Mouse (Mus musculus): Measurements from ENCODE around the gene Nlrp4e.
"Not testable (repeated sequence)": the region's sequence is repeated elsewhere in the genome, so short reads cannot be mapped to it uniquely, and the experiment has no call there.

Nlrp4e gene

DNA sequence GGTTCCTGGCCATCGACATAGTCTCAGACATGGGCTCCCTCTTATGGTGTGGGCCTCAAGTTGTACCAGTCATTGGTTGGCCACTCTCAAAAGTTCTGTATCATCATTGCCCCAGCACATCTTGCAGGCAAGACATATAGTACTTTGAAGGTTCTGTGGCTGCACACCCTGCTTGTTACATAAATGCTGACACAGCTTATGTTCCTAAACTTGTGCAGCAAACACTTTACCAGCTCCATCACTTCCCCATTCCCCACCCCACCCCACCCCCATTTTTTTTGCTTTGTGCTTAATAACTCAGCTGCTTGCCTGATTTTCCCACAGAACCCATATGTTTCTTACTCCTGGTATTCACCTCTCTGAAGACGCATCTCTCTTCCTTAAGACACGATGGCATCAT, at the start of gene Nlrp4e:
Nlrp4e (plus strand) TSS at position 301 of the 400 bp plus-strand sequence.
- DNase-seq (ENCODE audit: low read depth, low spot score): not testable (repeated sequence)

DNA sequence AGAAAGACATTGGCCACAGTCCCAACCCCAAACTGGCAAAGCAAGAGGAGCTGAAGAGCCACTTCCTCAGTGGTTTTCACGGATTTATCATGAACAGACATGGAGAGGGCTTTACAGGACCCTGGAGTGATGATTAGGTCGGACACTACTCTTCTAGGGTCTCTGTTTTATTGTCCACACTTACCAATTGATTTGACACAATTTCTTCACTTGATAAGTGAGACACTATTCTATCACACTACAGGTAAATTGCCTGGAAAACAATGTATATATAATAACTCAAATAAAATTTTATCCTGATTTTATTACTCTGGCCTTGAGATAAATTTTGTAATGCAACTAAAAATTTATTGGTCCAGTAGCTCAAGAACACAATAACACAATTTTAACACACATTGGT, 49.4 kb upstream of the Nlrp4e start, which contains the start of gene Vmn1r166:
Vmn1r166 (minus strand) TSS at position 101 of the 400 bp plus-strand sequence.
- DNase-seq (ENCODE audit: low read depth, low spot score): not testable (repeated sequence)

DNA sequence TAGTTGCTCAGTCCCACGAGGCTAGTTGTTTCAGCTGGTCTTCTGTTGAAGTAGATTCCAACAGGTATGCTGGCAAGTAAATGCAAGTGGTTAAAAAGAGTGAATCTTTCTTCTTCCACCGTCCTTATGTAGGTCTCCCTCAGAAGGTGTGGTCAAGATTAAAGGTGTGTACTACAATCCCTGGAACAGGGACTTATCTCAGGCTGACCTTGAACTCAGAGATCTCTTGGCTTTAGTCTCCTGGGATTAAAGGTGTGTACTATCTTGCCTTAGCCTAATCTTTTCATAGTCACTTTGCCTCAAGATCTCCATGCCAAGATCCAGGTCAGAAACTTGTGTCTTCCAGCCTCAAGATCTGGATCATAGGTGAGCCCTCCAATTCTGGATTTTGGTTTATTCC, 22.2 kb upstream of the Nlrp4e start, which contains the start of gene Gm6902:
Gm6902 (minus strand) TSS at position 101 of the 400 bp plus-strand sequence.
- DNase-seq (ENCODE audit: low read depth, low spot score): not testable (repeated sequence)

DNA sequence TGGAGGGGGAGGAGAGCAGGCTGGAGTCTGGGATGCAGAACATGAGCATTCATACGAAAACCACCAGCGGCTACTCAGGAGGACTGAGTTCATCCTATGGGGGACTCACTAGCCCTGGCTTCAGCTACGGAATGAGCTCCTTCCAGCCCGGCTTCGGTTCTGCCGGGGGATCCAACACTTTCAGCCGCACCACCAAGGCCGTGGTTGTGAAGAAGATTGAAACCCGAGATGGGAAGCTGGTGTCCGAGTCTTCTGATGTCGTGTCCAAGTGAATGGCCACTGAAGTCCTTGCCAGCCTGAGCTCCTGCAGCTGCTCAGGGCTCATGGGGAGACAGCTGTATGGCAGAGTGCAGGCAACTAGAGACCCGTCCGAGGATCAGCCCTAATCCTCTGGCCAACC, 57.3 kb downstream of the Nlrp4e start:
- not testable (repeated sequence) for DNase-seq (ENCODE audit: low read depth, low spot score)

DNA sequence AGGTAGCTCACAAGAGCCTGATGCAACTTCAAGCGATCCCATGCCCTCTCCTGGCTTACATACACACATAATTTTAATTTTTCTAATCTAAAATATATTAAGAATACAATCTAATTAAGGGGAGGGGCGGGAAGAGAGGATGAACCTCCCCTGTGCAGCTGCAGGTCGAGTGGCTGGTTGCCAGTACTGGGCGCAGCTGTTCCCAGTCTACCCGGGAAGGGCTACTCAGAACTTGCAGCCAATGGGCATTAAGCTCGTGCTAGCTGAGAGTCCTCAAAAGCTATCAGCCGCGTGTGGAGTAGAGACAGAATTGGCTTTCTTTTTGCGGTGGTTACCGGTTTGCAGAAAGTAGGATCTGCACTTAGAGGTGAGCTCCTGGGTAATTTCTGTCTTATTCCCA, 84.6 kb downstream of the Nlrp4e start, which contains the start of gene Nlrp5:
Nlrp5 (plus strand) TSS at position 301 of the 400 bp plus-strand sequence.
- DNase-seq (ENCODE audit: low read depth, low spot score): no peak

Data from retina, postnatal 7 days (tissue).